Mouse (Mus musculus) cortical plate, adult 2 months (tissue): ENCODE data around the gene Ubxn1.
A peak's percentile ranks its signal among the peaks of the same experiment; 100 is the strongest.

Source experiments
- CTCF ChIP-seq: fragments of 200-500 bp; IDR thresholded peaks from 2 replicates; pipeline ENCODE4 v1.5.1; 2011; ENCODE audit warnings: mild to moderate bottlenecking, control low read depth, low read length; ENCODE audit not compliant: insufficient read depth; ENCODE audit errors: extremely low read depth
- POLR2A ChIP-seq: fragments of 200-500 bp; IDR thresholded peaks from 2 replicates; pipeline ENCODE4 v1.6.1; 2011; ENCODE audit warnings: mild to moderate bottlenecking, low read length, control low read depth; ENCODE audit not compliant: insufficient read depth; ENCODE audit errors: extremely low read depth

DNA sequence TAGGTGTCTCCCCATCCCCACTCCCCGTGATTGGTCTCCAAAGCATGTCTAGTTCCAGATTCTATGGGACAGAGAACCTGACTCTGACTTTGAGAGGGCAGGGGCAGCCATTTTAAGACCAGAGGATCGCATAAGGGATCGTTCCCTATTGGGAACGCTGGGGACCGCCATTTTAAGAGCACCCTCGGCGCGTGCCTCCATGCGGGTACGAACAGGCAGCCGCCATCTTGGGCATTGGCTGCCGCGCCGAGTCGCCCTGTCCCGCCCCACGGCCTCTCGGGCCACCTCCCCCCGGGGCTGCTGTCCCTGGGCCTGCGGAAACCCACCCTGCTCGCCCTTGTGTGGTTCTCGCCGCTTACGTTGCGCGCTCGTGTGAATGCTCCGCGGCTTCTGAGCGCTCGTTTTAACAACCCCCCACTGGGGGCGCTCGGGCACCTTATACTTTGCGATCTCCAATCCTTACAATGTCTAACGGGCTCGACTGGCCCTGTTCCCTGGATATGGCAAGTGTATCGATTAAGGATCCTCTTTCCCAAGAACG is 34.0 kb upstream of the Ubxn1 start, which contains the start of gene Bscl2:
- TF ChIP-seq CTCF (no peak; the same call in 1 of the 2 replicates), POLR2A (peak; percentile 48)
